Mouse (Mus musculus) megakaryocyte progenitor cell, adult 5-6 weeks (primary cell): Measurements from ENCODE around the gene Fbxl19. TPM values are rescaled to one million over a fixed set of nuclear protein-coding genes. Genes with fewer than 3 reads are reported as not detected.

Experiments used
- ATAC-seq: replicated peaks from 2 replicates; pipeline ENCODE4 v1.8.0; 2016; ENCODE audit warnings: mild to moderate bottlenecking, moderate TSS enrichment, inconsistent platforms; ENCODE audit not compliant: poor library complexity
- total RNA-seq, 2 experiments: library from RNA; stranded (forward) in 1 of 2; stranded (reverse) in 1 of 2; fragments of 157-497, 149-512 nt in 1 of 2; fragments of 200-1000 nt in 1 of 2; gene quantifications; 2 replicates each; pipeline versions ENCODE4 v1.2.3 to v1.2.4; 2015 to 2017

The Fbxl19 gene
- total RNA-seq (2015) (5.6 and 5.7 TPM in 2 replicates), total RNA-seq (2017) (14.2 and 16.1 TPM in 2 replicates)

GRCm38 (mm10) chr7:127744366-127745045 lies at the start of gene Fbxl19:
TSS of gene Fbxl19 (plus strand) at chr7:127744543.
- ATAC-seq: peak; percentile 49

GRCm38 (mm10) chr7:127698986-127699385 lies 45.4 kb upstream of the Fbxl19 start:
- ATAC-seq: no peak

GRCm38 (mm10) chr7:127700712-127701331 lies 43.5 kb upstream of the Fbxl19 start:
- no peak for ATAC-seq

GRCm38 (mm10) chr7:127703561-127704178 lies 40.7 kb upstream of the Fbxl19 start:
- ATAC-seq: no peak

- ATAC-seq: no peak
Observed at GRCm38 (mm10) chr7:127704598-127704997, 39.7 kb upstream of the Fbxl19 start.

- ATAC-seq: no peak
Observed at GRCm38 (mm10) chr7:127705706-127706105, 38.6 kb upstream of the Fbxl19 start.

GRCm38 (mm10) chr7:127707045-127707956 lies 37.0 kb upstream of the Fbxl19 start:
- ATAC-seq: peak; percentile 13

GRCm38 (mm10) chr7:127707957-127708206 lies 36.5 kb upstream of the Fbxl19 start:
- no peak for ATAC-seq

- peak; percentile 72 for ATAC-seq
Observed at GRCm38 (mm10) chr7:127708207-127709078, 35.9 kb upstream of the Fbxl19 start, which contains the start of gene Bcl7c. TSS of gene Bcl7c (minus strand) at chr7:127708933.

GRCm38 (mm10) chr7:127709261-127709979 lies 34.9 kb upstream of the Fbxl19 start:
- no peak for ATAC-seq

- ATAC-seq: no peak
Observed at GRCm38 (mm10) chr7:127711031-127711430, 33.3 kb upstream of the Fbxl19 start.

- no peak for ATAC-seq
Observed at GRCm38 (mm10) chr7:127711456-127711855, 32.9 kb upstream of the Fbxl19 start.

GRCm38 (mm10) chr7:127712461-127713385 lies 31.6 kb upstream of the Fbxl19 start, which contains the start of gene Ctf1:
TSS of gene Ctf1 (plus strand) at chr7:127712736.
- peak; percentile 55 for ATAC-seq

GRCm38 (mm10) chr7:127714816-127715215 lies 29.5 kb upstream of the Fbxl19 start:
- ATAC-seq: no peak

GRCm38 (mm10) chr7:127716992-127717391 lies 27.4 kb upstream of the Fbxl19 start:
- peak; percentile 71 for ATAC-seq

GRCm38 (mm10) chr7:127718339-127718738 lies 26.0 kb upstream of the Fbxl19 start:
- ATAC-seq: no peak

- no peak for ATAC-seq
Observed at GRCm38 (mm10) chr7:127719258-127719657, 25.1 kb upstream of the Fbxl19 start.

GRCm38 (mm10) chr7:127725490-127725889 lies 18.9 kb upstream of the Fbxl19 start:
- no peak for ATAC-seq
